Mouse (Mus musculus) G1E (cell line): ENCODE data around the gene Dtx3.

Experiments
- CTCF ChIP-seq: IDR thresholded peaks from 2 replicates; pipeline ENCODE4 v1.5.1; 2012; ENCODE audit warnings: low read depth, low read length, inconsistent platforms, mixed read lengths
- POLR2AphosphoS5 ChIP-seq: IDR thresholded peaks from 2 replicates; pipeline ENCODE4 v1.6.1; 2012; ENCODE audit warnings: low read depth, low read length, inconsistent platforms; ENCODE audit not compliant: insufficient replicate concordance
- TAL1 ChIP-seq: conservative IDR thresholded peaks from 2 replicates; pipeline ENCODE4 v1.6.1; 2012; ENCODE audit warnings: low read depth, low read length, inconsistent platforms, mixed read lengths

GRCm38 (mm10) chr10:127144536-127144935 lies 51.0 kb downstream of the Dtx3 start:
- no peak for TF ChIP-seq CTCF
- TF ChIP-seq POLR2AphosphoS5: no peak
- no peak for TF ChIP-seq TAL1
